Mouse (Mus musculus): Measurements from ENCODE around the gene Bri3. TPM values are rescaled to one million over a fixed set of nuclear protein-coding genes. Genes with fewer than 3 reads are reported as not detected.

Gene Bri3
- polyA plus RNA-seq, 1 experiment from 2014 or later, result 113 TPM

Other genes with a start within 250 kb of the Bri3 start
- gene Ccz1, start 229.6 kb upstream of the Bri3 start, polyA plus RNA-seq (2015; fragmentation: Nextera tagmentation; extraction: Ambion mirVana), result 79.6 and 82.0 TPM in 2 replicates
- 0.58 TPM in 1 of 2 replicates, not detected in the other for gene Ocm, start 217.8 kb upstream of the Bri3 start, polyA plus RNA-seq (2015; fragmentation: Nextera tagmentation; extraction: Ambion mirVana)
- 4.8 and 5.2 TPM in 2 replicates for gene Lmtk2, start 144.0 kb upstream of the Bri3 start, polyA plus RNA-seq (2015; fragmentation: Nextera tagmentation; extraction: Ambion mirVana)
- gene Bhlha15, start 54.2 kb upstream of the Bri3 start, polyA plus RNA-seq (2015; fragmentation: Nextera tagmentation; extraction: Ambion mirVana), result 0.43 and 0.52 TPM in 2 replicates
- 23.0 and 26.1 TPM in 2 replicates for gene Tecpr1, start 20.8 kb upstream of the Bri3 start, polyA plus RNA-seq (2015; fragmentation: Nextera tagmentation; extraction: Ambion mirVana)
- gene Baiap2l1, start 113.7 kb downstream of the Bri3 start, polyA plus RNA-seq (2015; fragmentation: Nextera tagmentation; extraction: Ambion mirVana), result 4.4 and 5.8 TPM in 2 replicates

All from embryonic facial prominence, embryonic 13.5 days (tissue).